Mouse (Mus musculus) G1E-ER4 (cell line): Measurements from ENCODE around the gene Spdl1. TPM values are rescaled to one million over a fixed set of nuclear protein-coding genes. Genes with fewer than 3 reads are reported as not detected.

ENCODE experiments used
- GATA1 ChIP-seq: IDR thresholded peaks from one replicate; pipeline ENCODE4 v1.8.0; 2012; ENCODE audit warnings: low read length, inconsistent platforms
- polyA plus RNA-seq: library from polyadenylated mRNA; stranded (reverse); fragments of >175 nt; gene quantifications from 2 replicates; pipeline ENCODE4 v1.2.3, GENCODE M21; 2012

The Spdl1 gene
- polyA plus RNA-seq, 1 experiment, result 1.2 TPM

DNA sequence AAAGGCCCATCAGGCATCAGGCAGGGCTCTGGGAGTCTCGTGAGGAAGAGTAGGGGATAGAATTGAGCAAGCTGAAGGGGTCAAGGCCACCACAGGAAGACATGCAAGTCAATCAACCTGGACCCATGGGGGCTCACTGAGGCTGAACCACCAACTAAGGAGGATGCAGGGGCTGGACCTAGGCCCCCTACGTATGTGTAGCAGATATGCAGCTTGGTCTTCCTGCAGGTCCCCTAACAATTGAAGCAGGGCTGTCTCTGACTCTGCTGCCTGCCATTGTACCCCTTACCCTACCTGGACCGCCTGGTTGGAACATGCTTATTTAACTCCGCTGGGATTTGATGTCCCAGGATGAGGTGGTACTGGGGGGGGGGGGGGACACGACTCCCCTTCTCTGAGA, 763 bp downstream of the Spdl1 start:
- no peak for TF ChIP-seq GATA1

- TF ChIP-seq GATA1, result no peak
Observed at GRCm38 (mm10) chr11:34827803-34828202, 5.6 kb downstream of the Spdl1 start.

- no peak for TF ChIP-seq GATA1
Observed at GRCm38 (mm10) chr11:34826940-34827339, 6.5 kb downstream of the Spdl1 start.

DNA sequence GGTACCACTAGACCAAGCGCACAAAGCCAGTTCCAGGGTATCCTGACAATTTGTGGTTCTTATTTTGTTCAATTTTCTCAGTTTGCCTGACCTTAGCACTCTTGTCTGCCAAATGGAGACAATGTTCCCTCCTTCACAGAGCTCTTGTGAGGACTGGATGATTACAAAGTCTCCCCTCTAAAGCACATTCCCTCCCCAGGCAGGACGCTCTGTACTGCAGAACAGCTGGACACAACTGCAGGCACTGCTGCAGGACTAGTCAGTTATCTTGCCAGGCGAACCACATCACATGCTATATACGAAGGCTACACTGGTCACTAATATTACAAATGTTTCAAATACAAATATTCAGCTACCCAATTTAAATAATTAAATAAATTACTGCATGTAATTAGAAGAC, 8.7 kb downstream of the Spdl1 start:
- no peak for TF ChIP-seq GATA1

GRCm38 (mm10) chr11:34814767-34815166, 18.7 kb downstream of the Spdl1 start:
- TF ChIP-seq GATA1, result no peak

- TF ChIP-seq GATA1, result no peak
Observed at GRCm38 (mm10) chr11:34814319-34814718, 19.1 kb downstream of the Spdl1 start.

DNA sequence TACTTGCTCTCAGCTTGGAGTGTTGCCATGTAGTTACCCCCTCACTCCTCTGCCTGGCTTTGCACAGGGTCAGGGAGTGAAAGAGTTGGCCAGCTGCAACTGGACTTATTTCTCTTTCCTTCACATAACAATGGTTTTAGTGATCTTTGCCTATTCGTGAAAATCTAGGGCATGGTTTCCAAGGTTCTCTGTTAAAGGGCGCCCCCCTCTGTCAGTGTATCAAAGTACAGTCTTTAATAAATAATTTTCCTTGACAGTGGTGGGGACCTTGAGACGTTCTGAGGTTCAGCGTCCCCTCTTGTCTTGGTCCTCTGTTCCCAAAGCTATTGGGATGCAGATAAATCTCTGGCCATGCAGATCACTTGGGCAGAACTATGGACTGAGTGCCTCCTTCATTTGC, 37.3 kb downstream of the Spdl1 start:
- no peak for TF ChIP-seq GATA1

- TF ChIP-seq GATA1, result no peak
Observed at GRCm38 (mm10) chr11:34791872-34792271, 41.6 kb downstream of the Spdl1 start.

DNA sequence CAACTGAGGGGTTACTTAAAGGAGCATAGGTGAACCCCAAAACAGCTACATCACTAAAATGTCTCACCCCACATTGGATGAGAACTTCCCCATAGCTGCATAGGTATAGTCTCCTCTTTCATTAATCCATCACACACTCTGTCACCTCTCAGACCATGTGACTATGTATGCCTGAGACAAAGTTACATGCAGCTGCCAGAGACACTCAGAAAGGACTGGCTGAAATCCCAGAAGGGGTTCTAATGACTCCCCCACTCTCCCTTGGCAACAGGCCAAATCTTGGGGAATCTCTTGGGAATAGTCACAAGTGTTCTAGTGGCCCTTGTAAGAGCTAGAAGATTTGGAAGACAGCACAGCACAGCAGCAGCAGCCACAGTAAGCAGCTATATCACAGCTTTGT, 48.6 kb downstream of the Spdl1 start:
- TF ChIP-seq GATA1, result no peak

GRCm38 (mm10) chr11:34783587-34784043, 49.8 kb downstream of the Spdl1 start, which contains the start of gene Dock2:
Gene Dock2, minus strand, starts transcription at chr11:34783892.
- no peak for TF ChIP-seq GATA1

DNA sequence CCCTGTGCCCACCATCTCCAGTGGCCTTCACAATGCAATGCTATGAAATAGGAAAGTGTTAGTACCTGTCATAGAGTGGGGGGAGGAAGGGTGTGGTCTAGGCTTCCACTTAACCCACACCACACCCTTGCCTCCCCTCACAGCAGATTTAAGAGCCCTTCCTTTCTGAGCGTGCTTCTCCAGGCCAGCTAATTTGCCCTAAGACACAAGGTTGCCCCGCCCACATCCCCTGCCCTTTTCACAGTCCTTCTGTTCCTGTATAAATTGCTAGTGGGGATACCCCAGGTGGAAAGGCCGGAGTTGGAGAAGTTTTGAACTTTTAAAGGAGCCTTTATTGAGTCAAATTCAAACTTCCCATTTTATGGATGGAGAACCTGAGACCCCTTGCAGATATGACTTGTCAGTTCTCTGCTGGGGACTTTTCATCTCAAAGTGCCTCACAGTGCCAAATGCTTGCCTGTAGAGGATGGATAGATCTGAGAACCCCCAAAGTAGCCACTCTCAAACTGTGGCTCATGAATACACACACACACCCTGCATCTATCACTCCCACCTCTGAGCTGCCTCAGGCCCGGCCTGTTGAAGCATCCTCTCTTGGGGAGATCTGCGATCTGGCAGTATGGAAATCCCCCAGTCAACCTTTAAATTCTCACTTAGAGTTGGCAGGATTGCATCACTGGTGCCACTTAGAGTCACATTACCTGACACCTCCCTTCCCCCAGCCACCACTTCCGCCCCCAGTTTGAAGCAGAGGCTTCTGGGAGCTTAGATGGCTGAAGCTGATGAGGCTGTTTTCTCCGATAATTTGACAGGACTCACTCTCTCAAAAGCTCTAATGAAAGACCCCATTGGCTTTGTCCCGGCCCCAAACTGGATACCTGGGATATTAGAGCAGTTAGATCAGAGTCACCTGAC, 50.7 kb downstream of the Spdl1 start:
- TF ChIP-seq GATA1, result no peak

- TF ChIP-seq GATA1, result no peak
Observed at GRCm38 (mm10) chr11:34780786-34781185, 52.7 kb downstream of the Spdl1 start.

DNA sequence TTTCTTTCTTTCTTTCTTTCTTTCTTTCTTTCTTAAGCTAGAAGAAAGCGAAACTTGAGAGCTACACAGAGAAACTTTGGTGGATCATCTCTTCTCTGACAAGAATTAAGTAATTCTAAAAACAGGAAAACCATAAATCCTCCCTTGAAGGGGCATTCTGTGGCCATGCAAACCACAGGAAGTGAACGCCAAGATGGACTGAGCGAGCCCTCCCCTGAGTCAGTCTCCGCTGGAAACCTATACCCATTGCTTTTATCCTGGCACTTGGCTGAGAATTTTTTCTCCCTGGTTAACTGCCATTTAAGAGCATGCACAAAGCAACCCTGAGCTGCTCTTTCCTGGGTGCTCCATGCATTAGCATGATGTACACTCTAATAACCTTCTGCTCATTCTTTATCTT, 53.5 kb downstream of the Spdl1 start:
- TF ChIP-seq GATA1, result no peak

- no peak for TF ChIP-seq GATA1
Observed at GRCm38 (mm10) chr11:34778351-34778750, 55.1 kb downstream of the Spdl1 start.

- no peak for TF ChIP-seq GATA1
Observed at GRCm38 (mm10) chr11:34777529-34777928, 55.9 kb downstream of the Spdl1 start.

GRCm38 (mm10) chr11:34776054-34776453, 57.4 kb downstream of the Spdl1 start:
- no peak for TF ChIP-seq GATA1

DNA sequence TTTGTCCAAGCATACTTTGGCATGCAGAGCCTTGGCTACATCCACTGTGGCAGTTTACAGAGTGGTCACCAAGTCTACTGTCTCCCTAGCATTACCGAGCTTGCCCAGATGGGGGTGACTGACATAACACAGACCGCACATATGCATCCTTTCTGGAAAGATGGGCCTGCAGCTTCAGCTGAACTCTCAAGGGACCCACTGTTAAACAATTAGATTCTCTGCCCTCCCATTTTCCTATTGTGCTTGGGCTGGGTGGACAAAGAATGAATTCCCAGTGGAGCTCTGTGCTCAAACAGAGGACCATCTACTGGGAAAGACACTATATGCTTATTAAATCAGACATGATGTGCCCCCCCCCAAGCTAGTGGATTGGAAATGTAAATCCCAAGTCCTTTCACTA, 58.8 kb downstream of the Spdl1 start:
- no peak for TF ChIP-seq GATA1
